Mouse (Mus musculus) monocyte, adult 2 months (primary cell): ENCODE measurements around the gene Il21.
A peak's percentile ranks its signal among the peaks of the same experiment; 100 is the strongest.

Source experiments
- DNase-seq, 2 experiments: peaks; one replicate each; pipeline ENCODE4 v3.0.0; 2022; ENCODE audit warnings: low spot score in 2 of 2, low read depth in 1 of 2

The Il21 gene

GRCm38 (mm10) chr3:37232586-37233222 lies at the start of gene Il21:
TSS of gene Il21 (minus strand) at chr3:37232636.
- no peak for DNase-seq

GRCm38 (mm10) chr3:37280871-37281270 lies 48.4 kb upstream of the Il21 start:
- no peak for DNase-seq

GRCm38 (mm10) chr3:37280221-37280620 lies 47.8 kb upstream of the Il21 start:
- DNase-seq: no peak

GRCm38 (mm10) chr3:37274661-37275060 lies 42.2 kb upstream of the Il21 start:
- no peak for DNase-seq

GRCm38 (mm10) chr3:37273092-37273491 lies 40.7 kb upstream of the Il21 start:
- no peak for DNase-seq

GRCm38 (mm10) chr3:37271209-37271608 lies 38.8 kb upstream of the Il21 start:
- peak in 1 of 2 experiments; percentile 5 for DNase-seq

GRCm38 (mm10) chr3:37269926-37270325 lies 37.5 kb upstream of the Il21 start:
- DNase-seq: no peak

GRCm38 (mm10) chr3:37268338-37268737 lies 35.9 kb upstream of the Il21 start:
- DNase-seq: no peak

- DNase-seq: no peak
Observed at GRCm38 (mm10) chr3:37259331-37259999, 27.0 kb upstream of the Il21 start.

- no peak for DNase-seq
Observed at GRCm38 (mm10) chr3:37257776-37258175, 25.3 kb upstream of the Il21 start.

- DNase-seq: no peak
Observed at GRCm38 (mm10) chr3:37250967-37251366, 18.5 kb upstream of the Il21 start.

- DNase-seq: no peak
Observed at GRCm38 (mm10) chr3:37235025-37235424, 2.6 kb upstream of the Il21 start.

- DNase-seq: no peak
Observed at GRCm38 (mm10) chr3:37231153-37231552, 1.3 kb downstream of the Il21 start.

- no peak for DNase-seq
Observed at GRCm38 (mm10) chr3:37229082-37229829, 3.2 kb downstream of the Il21 start.

- no peak for DNase-seq
Observed at GRCm38 (mm10) chr3:37225124-37225523, 7.3 kb downstream of the Il21 start.

- no peak for DNase-seq
Observed at GRCm38 (mm10) chr3:37219071-37219470, 13.4 kb downstream of the Il21 start.

GRCm38 (mm10) chr3:37205226-37205800 lies 27.1 kb downstream of the Il21 start:
- no peak for DNase-seq

- no peak for DNase-seq
Observed at GRCm38 (mm10) chr3:37204556-37204955, 27.9 kb downstream of the Il21 start.

- peak; percentile 74 to 81 for DNase-seq
Observed at GRCm38 (mm10) chr3:37203984-37204428, 28.4 kb downstream of the Il21 start.

- no peak for DNase-seq
Observed at GRCm38 (mm10) chr3:37202856-37203255, 29.6 kb downstream of the Il21 start.

- no peak for DNase-seq
Observed at GRCm38 (mm10) chr3:37201122-37201916, 31.1 kb downstream of the Il21 start.
